Comparison of ENCODE assay signal across 8 mouse cellular contexts in the genomic region with DNA sequence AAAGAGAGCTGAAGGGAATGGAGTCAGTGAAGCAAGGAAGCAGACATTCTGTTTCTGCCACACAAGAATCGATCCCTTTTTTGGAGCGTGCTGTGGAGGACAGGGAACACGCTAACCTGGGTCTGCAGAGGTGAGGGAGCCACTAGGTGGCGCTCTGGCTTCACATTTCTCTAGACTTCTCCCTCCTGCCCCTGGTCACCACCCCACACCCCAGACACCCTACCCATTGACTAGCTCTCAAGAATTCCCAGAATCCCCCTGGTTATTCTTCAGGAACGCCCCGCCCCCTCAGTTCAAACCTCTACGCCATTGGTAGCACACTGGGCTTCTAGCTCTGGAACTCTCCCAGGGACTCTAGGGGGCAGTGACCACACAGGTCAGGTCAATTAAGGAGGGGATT. TPM values are rescaled to one million over a fixed set of nuclear protein-coding genes. Genes with fewer than 3 reads are reported as not detected.
DNase-seq lines count a peak whose midpoint lies in the region; ATAC-seq and TF ChIP-seq lines count a peak whose summit lies in the region.

No protein-coding gene starts in this region.

- H3K4me3 ChIP-seq in intestine, embryonic 15.5 days (replicated peaks) = no peak overlapping the region
- no peak overlapping the region for H3K4me3 ChIP-seq in midbrain, embryonic 13.5 days (replicated peaks)
- no peak overlapping the region for H3K4me3 ChIP-seq in spleen, adult 2 months (ENCODE audit: extremely low read depth, insufficient read depth, insufficient read length)

- ATAC-seq in intestine, embryonic 15.5 days = peak; percentile 73
- ATAC-seq in midbrain, embryonic 13.5 days = peak; percentile 75

- H3K27ac ChIP-seq in intestine, embryonic 15.5 days = no peak overlapping the region
- no peak overlapping the region for H3K27ac ChIP-seq in midbrain, embryonic 13.5 days
- no peak overlapping the region for H3K27ac ChIP-seq in spleen, adult 2 months (ENCODE audit: insufficient read depth, low read length)

- H3K9ac ChIP-seq in intestine, embryonic 15.5 days = no peak overlapping the region
- H3K9ac ChIP-seq in midbrain, embryonic 13.5 days (replicated peaks) = no peak overlapping the region

- no peaks in the 10 kb centered on the region; the same call in 1 of the 2 replicates for H3K4me1 ChIP-seq in intestine, embryonic 15.5 days (replicated peaks)
- H3K4me1 ChIP-seq in midbrain, embryonic 13.5 days (replicated peaks) = peaks cover 9% of the 10 kb centered on the region; the same call in 1 of the 2 replicates
- H3K4me1 ChIP-seq in spleen, adult 2 months (ENCODE audit: control insufficient read depth, insufficient read depth, insufficient read length) = no peaks in the 10 kb centered on the region

- H3K4me2 ChIP-seq in intestine, embryonic 15.5 days (replicated peaks) = no peak overlapping the region
- H3K4me2 ChIP-seq in midbrain, embryonic 13.5 days (replicated peaks) = no peak overlapping the region

- 53% methylated on average over 7 of the region's 7 CpGs for WGBS in intestine, embryonic 15.5 days
- 41% methylated on average over 7 of the region's 7 CpGs for WGBS in midbrain, embryonic 13.5 days
- 20% methylated on average over 7 of the region's 7 CpGs for WGBS in spleen, adult 2 months

- DNase-seq in A20 (ENCODE audit: low read depth, low spot score) = peak; percentile 79
- DNase-seq in adrenal gland, postnatal 10 days = peak; percentile 81
- DNase-seq in embryo, embryonic 9.5 days (ENCODE audit: extremely low spot score) = peak; percentile 68
- peak; percentile 50 to 73 for DNase-seq in gastrocnemius, postnatal 4 days (ENCODE audit: low spot score in 2 of 2)
- DNase-seq in left cerebral cortex, postnatal 4 days = peak; percentile 78
- peak in 1 of 2 experiments; percentile 61 for DNase-seq in spleen, adult 2 months (ENCODE audit: low read depth in 1 of 2, low spot score in 2 of 2)

- intact Hi-C loops in left cerebral cortex, postnatal 4 days (cut with DNase I) = no loop called here

- H3K36me3 ChIP-seq in intestine, embryonic 15.5 days = 0 out of 2 replicates have a peak, but pooled peaks cover 18% of the 10 kb centered on the region
- no peaks in the 10 kb centered on the region for H3K36me3 ChIP-seq in midbrain, embryonic 13.5 days
- peaks cover 31% of the 10 kb centered on the region for H3K36me3 ChIP-seq in spleen, adult 2 months (ENCODE audit: control insufficient read depth, insufficient read depth, low read length)

- TF ChIP-seq CTCF in spleen, adult 2 months (IDR thresholded peaks at IDR 0.05; ENCODE audit: extremely low read depth, insufficient read depth, insufficient read length, insufficient replicate concordance) = peak; percentile 82; the same call in 1 of the 2 replicates

- H3K9me3 ChIP-seq in intestine, embryonic 15.5 days = no peaks in the 10 kb centered on the region
- H3K9me3 ChIP-seq in midbrain, embryonic 13.5 days = no peaks in the 10 kb centered on the region

- H3K27me3 ChIP-seq in intestine, embryonic 15.5 days (replicated peaks) = no peaks in the 10 kb centered on the region
- H3K27me3 ChIP-seq in midbrain, embryonic 13.5 days = no peaks in the 10 kb centered on the region
- H3K27me3 ChIP-seq in spleen, adult 2 months (ENCODE audit: control insufficient read depth, insufficient read depth, low read length) = no peaks in the 10 kb centered on the region

- TF ChIP-seq POLR2A in spleen, adult 2 months (IDR thresholded peaks at IDR 0.05; ENCODE audit: low read depth, low read length) = no peak

RNA-seq across cellular contexts. Expression of a gene that starts 4.8 kb away (rescaled TPM):
- total RNA-seq in adrenal gland, postnatal 10 days (2021) = 10 to 100 TPM; 15.3 to 17.1 TPM
- 10 to 100 TPM; 13.1 to 16.1 TPM for total RNA-seq in gastrocnemius, postnatal 4 days (2021)
- polyA plus RNA-seq in intestine, embryonic 15.5 days (2015; fragmentation: Nextera tagmentation; extraction: Ambion mirVana) = 62.7 and 69.6 TPM in 2 replicates
- total RNA-seq in left cerebral cortex, postnatal 4 days (2021) = 10 to 100 TPM; 43.7 to 53.4 TPM
- 99.9 and 104 TPM in 2 replicates for polyA plus RNA-seq in midbrain, embryonic 13.5 days (2015; fragmentation: Nextera tagmentation; extraction: Ambion mirVana)
- polyA plus RNA-seq in spleen, adult 2 months (2012; rRNA removed) = 12.2 and 15.1 TPM in 2 replicates

RNA-seq across cellular contexts. Expression of a gene that starts 13.0 kb away (rescaled TPM):
- 10 to 100 TPM; 46.0 to 62.1 TPM for total RNA-seq in adrenal gland, postnatal 10 days (2021)
- 100 to 1,000 TPM; 193 to 208 TPM for total RNA-seq in gastrocnemius, postnatal 4 days (2021)
- 39.2 and 40.2 TPM in 2 replicates for polyA plus RNA-seq in intestine, embryonic 15.5 days (2015; fragmentation: Nextera tagmentation; extraction: Ambion mirVana)
- 10 to 100 TPM; 17.1 to 17.5 TPM for total RNA-seq in left cerebral cortex, postnatal 4 days (2021)
- 12.2 and 14.1 TPM in 2 replicates for polyA plus RNA-seq in midbrain, embryonic 13.5 days (2015; fragmentation: Nextera tagmentation; extraction: Ambion mirVana)
- 47.0 and 54.2 TPM in 2 replicates for polyA plus RNA-seq in spleen, adult 2 months (2012; rRNA removed)

RNA-seq across cellular contexts. Expression of a gene that starts 19.5 kb away (rescaled TPM):
- 10 to 100 TPM; 34.2 to 36.9 TPM for total RNA-seq in adrenal gland, postnatal 10 days (2021)
- total RNA-seq in gastrocnemius, postnatal 4 days (2021) = 10 to 100 TPM; 31.9 to 35.0 TPM
- 32.7 and 33.2 TPM in 2 replicates for polyA plus RNA-seq in intestine, embryonic 15.5 days (2015; fragmentation: Nextera tagmentation; extraction: Ambion mirVana)
- total RNA-seq in left cerebral cortex, postnatal 4 days (2021) = 10 to 100 TPM; 53.3 to 60.2 TPM
- 37.4 and 43.4 TPM in 2 replicates for polyA plus RNA-seq in midbrain, embryonic 13.5 days (2015; fragmentation: Nextera tagmentation; extraction: Ambion mirVana)
- polyA plus RNA-seq in spleen, adult 2 months (2012; rRNA removed) = 58.2 and 111 TPM in 2 replicates

RNA-seq across cellular contexts. Expression of a gene that starts 31.3 kb away (rescaled TPM):
- 100 to 1,000 TPM in 1 of 2 experiments, 10 to 100 TPM in 1; 94.4 to 108 TPM for total RNA-seq in adrenal gland, postnatal 10 days (2021)
- total RNA-seq in gastrocnemius, postnatal 4 days (2021) = 10 to 100 TPM; 73.1 to 80.6 TPM
- 85.6 and 87.3 TPM in 2 replicates for polyA plus RNA-seq in intestine, embryonic 15.5 days (2015; fragmentation: Nextera tagmentation; extraction: Ambion mirVana)
- 10 to 100 TPM; 13.8 to 14.5 TPM for total RNA-seq in left cerebral cortex, postnatal 4 days (2021)
- polyA plus RNA-seq in midbrain, embryonic 13.5 days (2015; fragmentation: Nextera tagmentation; extraction: Ambion mirVana) = 17.3 and 17.8 TPM in 2 replicates
- polyA plus RNA-seq in spleen, adult 2 months (2012; rRNA removed) = 49.0 and 54.8 TPM in 2 replicates

RNA-seq across cellular contexts. Expression of a gene that starts 31.4 kb away (rescaled TPM):
- 10 to 100 TPM; 39.8 to 43.2 TPM for total RNA-seq in adrenal gland, postnatal 10 days (2021)
- 10 to 100 TPM; 35.7 to 44.5 TPM for total RNA-seq in gastrocnemius, postnatal 4 days (2021)
- polyA plus RNA-seq in intestine, embryonic 15.5 days (2015; fragmentation: Nextera tagmentation; extraction: Ambion mirVana) = 383 and 386 TPM in 2 replicates
- 10 to 100 TPM; 19.6 to 22.3 TPM for total RNA-seq in left cerebral cortex, postnatal 4 days (2021)
- 176 and 177 TPM in 2 replicates for polyA plus RNA-seq in midbrain, embryonic 13.5 days (2015; fragmentation: Nextera tagmentation; extraction: Ambion mirVana)
- 20.6 and 21.3 TPM in 2 replicates for polyA plus RNA-seq in spleen, adult 2 months (2012; rRNA removed)
